Mouse (Mus musculus): Measurements from ENCODE around the gene 2210011C24Rik. TPM values are rescaled to one million over a fixed set of nuclear protein-coding genes. Genes with fewer than 3 reads are reported as not detected.
A peak's percentile ranks its signal among the peaks of the same experiment; 100 is the strongest.
"Not testable (repeated sequence)": the region's sequence is repeated elsewhere in the genome, so short reads cannot be mapped to it uniquely, and the experiment has no call there.

2210011C24Rik gene
- polyA plus RNA-seq, 1 experiment from 2014 or later, result 0.42 TPM

- Histone ChIP-seq H3K9me3 (no peaks in the 10 kb centered on the region), H3K4me1 (peaks cover 62% of the 10 kb centered on the region), H3K4me3 (peak overlapping the region; percentile 85), H3K27ac (peak overlapping the region; percentile 88; the same call in 1 of the 2 replicates), H3K36me3 (replicated peaks) (peaks cover 56% of the 10 kb centered on the region), H3K27me3 (ENCODE audit: poor library complexity, severe bottlenecking) (peaks cover 58% of the 10 kb centered on the region)
- WGBS, result 70% methylated on average over 16 of the region's 16 CpGs
- DNase-seq (ENCODE audit: extremely low spot score, low spot score), result no peak
These were observed 12.8 kb downstream of the 2210011C24Rik start for GRCm38 (mm10) chr8:83999057-83999705.

- H3K4me1 ChIP-seq, result peaks cover 55% of the 10 kb centered on the region
- peak; percentile 68 for DNase-seq (ENCODE audit: extremely low spot score, low spot score)
- peaks cover 51% of the 10 kb centered on the region for H3K27me3 ChIP-seq (ENCODE audit: poor library complexity, severe bottlenecking)
- peak overlapping the region; percentile 85 for H3K4me3 ChIP-seq
- WGBS, result 6% methylated on average over 89 of the region's 92 CpGs
- peaks cover 63% of the 10 kb centered on the region for H3K36me3 ChIP-seq (replicated peaks)
- H3K9me3 ChIP-seq, result no peaks in the 10 kb centered on the region
- H3K27ac ChIP-seq, result peak overlapping the region; percentile 88
These were observed 13.5 kb downstream of the 2210011C24Rik start for GRCm38 (mm10) chr8:83998231-83999056.

GRCm38 (mm10) chr8:83997511-83998141 lies 14.3 kb downstream of the 2210011C24Rik start, which contains the start of gene Samd1:
TSS of gene Samd1 (plus strand) at chr8:83997672.
- Histone ChIP-seq H3K36me3 (replicated peaks) (peaks cover 65% of the 10 kb centered on the region), H3K27me3 (ENCODE audit: poor library complexity, severe bottlenecking) (peaks cover 43% of the 10 kb centered on the region), H3K9me3 (no peaks in the 10 kb centered on the region), H3K27ac (peak within 1 kb of the TSS; percentile 96), H3K4me1 (peaks cover 47% of the 10 kb centered on the region), H3K4me3 (peak within 1 kb of the TSS; percentile 85)
- DNase-seq (ENCODE audit: extremely low spot score, low spot score), result peak; percentile 52
- WGBS, result 5% methylated on average over 81 of the region's 112 CpGs

GRCm38 (mm10) chr8:83996567-83997505 lies 15.1 kb downstream of the 2210011C24Rik start:
- peak; percentile 83 for DNase-seq (ENCODE audit: extremely low spot score, low spot score)
- WGBS, result under 1% methylated on average over 69 of the region's 103 CpGs
- H3K27me3 ChIP-seq (ENCODE audit: poor library complexity, severe bottlenecking), result peaks cover 35% of the 10 kb centered on the region
- H3K4me3 ChIP-seq, result peak overlapping the region; percentile 85
- H3K9me3 ChIP-seq, result no peaks in the 10 kb centered on the region
- peak overlapping the region; percentile 96 for H3K27ac ChIP-seq
- peaks cover 45% of the 10 kb centered on the region for H3K4me1 ChIP-seq
- H3K36me3 ChIP-seq (replicated peaks), result peaks cover 65% of the 10 kb centered on the region

GRCm38 (mm10) chr8:83995973-83996372 lies 16.0 kb downstream of the 2210011C24Rik start:
- peaks cover 26% of the 10 kb centered on the region for H3K27me3 ChIP-seq (ENCODE audit: poor library complexity, severe bottlenecking)
- peak overlapping the region; percentile 96; the same call in 1 of the 2 replicates for H3K27ac ChIP-seq
- 9% methylated on average over 12 of the region's 12 CpGs for WGBS
- H3K9me3 ChIP-seq, result no peaks in the 10 kb centered on the region
- peaks cover 65% of the 10 kb centered on the region for H3K36me3 ChIP-seq (replicated peaks)
- no peak for DNase-seq (ENCODE audit: extremely low spot score, low spot score)
- peak overlapping the region; percentile 85 for H3K4me3 ChIP-seq
- peaks cover 37% of the 10 kb centered on the region for H3K4me1 ChIP-seq

- WGBS, result 94% methylated on average over 3 of the region's 3 CpGs
- H3K27ac ChIP-seq, result no peak overlapping the region
- no peaks in the 10 kb centered on the region for H3K9me3 ChIP-seq
- no peak overlapping the region for H3K4me3 ChIP-seq
- DNase-seq (ENCODE audit: extremely low spot score, low spot score), result no peak
- peaks cover 65% of the 10 kb centered on the region for H3K36me3 ChIP-seq (replicated peaks)
- H3K4me1 ChIP-seq, result peaks cover 19% of the 10 kb centered on the region
- H3K27me3 ChIP-seq (ENCODE audit: poor library complexity, severe bottlenecking), result peaks cover 7% of the 10 kb centered on the region
These were observed 17.9 kb downstream of the 2210011C24Rik start for GRCm38 (mm10) chr8:83994030-83994429.

GRCm38 (mm10) chr8:83992488-83992887 lies 19.5 kb downstream of the 2210011C24Rik start:
- 0 out of 2 replicates have a peak, but pooled peaks cover 4% of the 10 kb centered on the region for H3K27me3 ChIP-seq (ENCODE audit: poor library complexity, severe bottlenecking)
- no peak for DNase-seq (ENCODE audit: extremely low spot score, low spot score)
- H3K36me3 ChIP-seq (replicated peaks), result peaks cover 78% of the 10 kb centered on the region
- H3K4me1 ChIP-seq, result peaks cover 11% of the 10 kb centered on the region
- no peak overlapping the region for H3K4me3 ChIP-seq
- H3K9me3 ChIP-seq, result no peaks in the 10 kb centered on the region
- H3K27ac ChIP-seq, result no peak overlapping the region
- WGBS, result 87% methylated on average over 2 of the region's 2 CpGs

GRCm38 (mm10) chr8:83990170-83990569 lies 21.8 kb downstream of the 2210011C24Rik start:
- Histone ChIP-seq H3K27me3 (ENCODE audit: poor library complexity, severe bottlenecking) (no peaks in the 10 kb centered on the region), H3K4me1 (no peaks in the 10 kb centered on the region), H3K4me3 (no peak overlapping the region), H3K36me3 (replicated peaks) (peaks cover 97% of the 10 kb centered on the region), H3K9me3 (no peaks in the 10 kb centered on the region), H3K27ac (no peak overlapping the region)
- DNase-seq (ENCODE audit: extremely low spot score, low spot score), result no peak
- WGBS, result 94% methylated on average over 14 of the region's 14 CpGs

GRCm38 (mm10) chr8:83989243-83989642 lies 22.7 kb downstream of the 2210011C24Rik start:
- Histone ChIP-seq H3K36me3 (replicated peaks) (peaks cover 97% of the 10 kb centered on the region), H3K4me1 (no peaks in the 10 kb centered on the region), H3K4me3 (no peak overlapping the region), H3K27ac (no peak overlapping the region), H3K27me3 (ENCODE audit: poor library complexity, severe bottlenecking) (no peaks in the 10 kb centered on the region), H3K9me3 (no peaks in the 10 kb centered on the region)
- DNase-seq (ENCODE audit: extremely low spot score, low spot score), result no peak
- WGBS, result 89% methylated on average over 7 of the region's 7 CpGs

- peaks cover 97% of the 10 kb centered on the region for H3K36me3 ChIP-seq (replicated peaks)
- H3K9me3 ChIP-seq; H3K4me3 ChIP-seq; H3K27me3 ChIP-seq (ENCODE audit: poor library complexity, severe bottlenecking); H3K4me1 ChIP-seq; H3K27ac ChIP-seq; DNase-seq (ENCODE audit: extremely low spot score, low spot score): not testable (repeated sequence)
- WGBS, result 99% methylated on average over 2 of the region's 2 CpGs
These were observed 28.7 kb downstream of the 2210011C24Rik start for GRCm38 (mm10) chr8:83983222-83983621.

- Histone ChIP-seq H3K4me1 (peaks cover 11% of the 10 kb centered on the region), H3K9me3 (no peaks in the 10 kb centered on the region), H3K4me3 (no peak overlapping the region), H3K27ac (no peak overlapping the region), H3K27me3 (ENCODE audit: poor library complexity, severe bottlenecking) (no peaks in the 10 kb centered on the region), H3K36me3 (replicated peaks) (peaks cover 94% of the 10 kb centered on the region)
- WGBS, result 85% methylated on average over 4 of the region's 4 CpGs
- DNase-seq (ENCODE audit: extremely low spot score, low spot score), result no peak
These were observed 29.5 kb downstream of the 2210011C24Rik start for GRCm38 (mm10) chr8:83982449-83982848.

- Histone ChIP-seq H3K27me3 (ENCODE audit: poor library complexity, severe bottlenecking) (no peaks in the 10 kb centered on the region), H3K4me1 (peaks cover 20% of the 10 kb centered on the region), H3K36me3 (replicated peaks) (peaks cover 84% of the 10 kb centered on the region), H3K9me3 (no peaks in the 10 kb centered on the region), H3K27ac (no peak overlapping the region), H3K4me3 (no peak overlapping the region)
- 95% methylated on average over 7 of the region's 7 CpGs for WGBS
- no peak for DNase-seq (ENCODE audit: extremely low spot score, low spot score)
These were observed 30.4 kb downstream of the 2210011C24Rik start for GRCm38 (mm10) chr8:83981533-83981932.

Data from forebrain, embryonic 10.5 days (tissue).